Mouse (Mus musculus) limb, embryonic 10.5 days (tissue): ENCODE measurements at regions not wholly inside any gene's neighbourhood (a gene's known extent, or its start where the extent isn't known, plus 50 kb on each side); places are given as distances from the start of the nearest gene placed in this dataset.
"Not testable (repeated sequence)": the region's sequence is repeated elsewhere in the genome, so short reads cannot be mapped to it uniquely, and the experiment has no call there.

Experiments
- DNase-seq: peaks from one replicate; pipeline ENCODE4 v3.0.0-alpha.2; 2017; ENCODE audit warnings: low spot score
- H3K27ac ChIP-seq: fragments of 300-500 bp; sonication (generic); 2 replicates; pipeline ENCODE4 v1.5.1; 2016; ENCODE audit warnings: mild to moderate bottlenecking
- H3K27me3 ChIP-seq: fragments of 300-500 bp; sonication (generic); 2 replicates; pipeline ENCODE4 v1.6.1; 2016; ENCODE audit warnings: low read depth, mild to moderate bottlenecking; ENCODE audit not compliant: poor library complexity, severe bottlenecking
- H3K36me3 ChIP-seq: fragments of 300-500 bp; sonication (generic); 2 replicates; pipeline ENCODE4 v1.6.1; 2016; ENCODE audit warnings: mild to moderate bottlenecking, moderate library complexity
- H3K4me1 ChIP-seq: fragments of 300-500 bp; sonication (generic); 2 replicates; pipeline ENCODE4 v1.6.1; 2016
- H3K4me3 ChIP-seq: fragments of 300-500 bp; sonication (generic); 2 replicates; pipeline ENCODE4 v1.5.1; 2016; ENCODE audit warnings: mild to moderate bottlenecking, moderate library complexity
- H3K9me3 ChIP-seq: fragments of 300-500 bp; sonication (generic); replicated peaks from 2 replicates; pipeline ENCODE4 v1.6.1; 2016; ENCODE audit warnings: mild to moderate bottlenecking
- WGBS: fragments of 180-500 bp; shearing (Covaris S2); methylation state at CpG from one replicate; pipeline ENCODE4 v1.1.7; 2016; 5-methylcytosine and 5-hydroxymethylcytosine counted together

- WGBS, result 74% methylated on average over 9 of the region's 9 CpGs
- H3K9me3 ChIP-seq, H3K36me3 ChIP-seq, H3K27me3 ChIP-seq, H3K4me1 ChIP-seq, H3K27ac ChIP-seq, DNase-seq, H3K4me3 ChIP-seq: not testable (repeated sequence)
Observed at GRCm38 (mm10) chr14:53683361-53684015, 570.4 kb downstream of the Dad1 start.

- not testable (repeated sequence) for H3K4me1 ChIP-seq, H3K9me3 ChIP-seq, DNase-seq, H3K36me3 ChIP-seq, H3K27ac ChIP-seq, H3K4me3 ChIP-seq, H3K27me3 ChIP-seq
- WGBS, result 96% methylated on average over 1 of the region's 1 CpGs
Observed at GRCm38 (mm10) chr14:53682679-53683078, 571.2 kb downstream of the Dad1 start.

GRCm38 (mm10) chr14:53681320-53681719, 572.6 kb downstream of the Dad1 start:
- H3K27ac ChIP-seq, H3K9me3 ChIP-seq, DNase-seq, H3K36me3 ChIP-seq, H3K4me3 ChIP-seq, H3K4me1 ChIP-seq, H3K27me3 ChIP-seq: not testable (repeated sequence)
- WGBS, result 85% methylated on average over 5 of the region's 5 CpGs

GRCm38 (mm10) chr14:53665681-53666080, 588.2 kb downstream of the Dad1 start:
- peak; percentile 47 for DNase-seq
- H3K36me3 ChIP-seq, H3K27me3 ChIP-seq, H3K27ac ChIP-seq, H3K9me3 ChIP-seq, H3K4me1 ChIP-seq, H3K4me3 ChIP-seq: not testable (repeated sequence)
- 16% methylated on average over 2 of the region's 2 CpGs for WGBS

- not testable (repeated sequence) for H3K36me3 ChIP-seq, H3K27ac ChIP-seq, H3K9me3 ChIP-seq, DNase-seq, H3K4me1 ChIP-seq, H3K27me3 ChIP-seq, H3K4me3 ChIP-seq
- 91% methylated on average over 9 of the region's 9 CpGs for WGBS
Observed at GRCm38 (mm10) chr14:53662700-53663355, 591.1 kb downstream of the Dad1 start.

- H3K4me3 ChIP-seq, DNase-seq, H3K27ac ChIP-seq, H3K4me1 ChIP-seq, H3K36me3 ChIP-seq, H3K9me3 ChIP-seq, H3K27me3 ChIP-seq: not testable (repeated sequence)
- 95% methylated on average over 3 of the region's 3 CpGs for WGBS
Observed at GRCm38 (mm10) chr14:53654669-53655068, 599.2 kb downstream of the Dad1 start.

GRCm38 (mm10) chr14:53651061-53651460, 602.8 kb downstream of the Dad1 start:
- H3K36me3 ChIP-seq, H3K4me1 ChIP-seq, H3K27me3 ChIP-seq, DNase-seq, H3K27ac ChIP-seq, H3K4me3 ChIP-seq, H3K9me3 ChIP-seq: not testable (repeated sequence)
- WGBS, result 57% methylated on average over 5 of the region's 5 CpGs

GRCm38 (mm10) chr14:53649189-53649588, 604.7 kb downstream of the Dad1 start:
- DNase-seq, H3K36me3 ChIP-seq, H3K4me1 ChIP-seq, H3K4me3 ChIP-seq, H3K9me3 ChIP-seq, H3K27ac ChIP-seq, H3K27me3 ChIP-seq: not testable (repeated sequence)
- 95% methylated on average over 2 of the region's 2 CpGs for WGBS

- H3K9me3 ChIP-seq, DNase-seq, H3K4me3 ChIP-seq, H3K27me3 ChIP-seq, H3K36me3 ChIP-seq, H3K27ac ChIP-seq, H3K4me1 ChIP-seq: not testable (repeated sequence)
- WGBS, result 65% methylated on average over 1 of the region's 1 CpGs
Observed at GRCm38 (mm10) chr14:53640441-53640840, 613.5 kb downstream of the Dad1 start.

- not testable (repeated sequence) for DNase-seq, H3K36me3 ChIP-seq, H3K4me1 ChIP-seq, H3K27me3 ChIP-seq, H3K27ac ChIP-seq, H3K4me3 ChIP-seq, H3K9me3 ChIP-seq
- 77% methylated on average over 1 of the region's 1 CpGs for WGBS
Observed at GRCm38 (mm10) chr14:53637664-53638063, 616.2 kb downstream of the Dad1 start.

GRCm38 (mm10) chr14:53635206-53635605, 618.7 kb downstream of the Dad1 start:
- not testable (repeated sequence) for H3K4me1 ChIP-seq, H3K4me3 ChIP-seq, H3K27ac ChIP-seq, H3K9me3 ChIP-seq, H3K27me3 ChIP-seq, H3K36me3 ChIP-seq, DNase-seq
- 66% methylated on average over 7 of the region's 7 CpGs for WGBS

- not testable (repeated sequence) for H3K4me1 ChIP-seq, H3K27ac ChIP-seq, H3K27me3 ChIP-seq, DNase-seq, H3K9me3 ChIP-seq, H3K36me3 ChIP-seq, H3K4me3 ChIP-seq
- 56% methylated on average over 5 of the region's 5 CpGs for WGBS
Observed at GRCm38 (mm10) chr14:53634320-53634979, 619.5 kb downstream of the Dad1 start.

- H3K9me3 ChIP-seq, DNase-seq, H3K4me1 ChIP-seq, H3K4me3 ChIP-seq, H3K27me3 ChIP-seq, H3K27ac ChIP-seq, H3K36me3 ChIP-seq: not testable (repeated sequence)
- WGBS, result 64% methylated on average over 1 of the region's 1 CpGs
Observed at GRCm38 (mm10) chr14:53633743-53634142, 620.2 kb downstream of the Dad1 start.
